Mouse (Mus musculus): ENCODE data around the gene Ssh1.

Ssh1 gene

DNA sequence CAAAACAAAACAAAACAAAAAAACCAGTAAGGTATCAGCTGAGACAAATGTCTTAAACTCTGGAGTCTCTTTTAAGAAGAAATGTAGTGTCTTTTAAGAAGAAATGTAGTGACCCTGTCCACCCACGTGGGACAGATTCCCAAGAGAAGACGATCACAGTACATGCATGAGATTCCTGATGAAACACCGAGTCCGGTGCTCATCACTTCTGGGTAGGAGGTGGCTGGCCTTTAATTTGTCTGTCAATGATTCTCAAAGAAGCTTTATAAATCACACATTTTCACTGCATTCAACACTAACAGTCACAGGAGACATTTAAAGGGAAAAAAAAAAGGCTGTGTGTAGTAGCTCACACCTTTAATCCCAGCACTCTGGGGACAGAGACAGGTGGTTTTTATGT lies 103.8 kb downstream of the Ssh1 start:
- no peak for DNase-seq (ENCODE audit: low read depth)

GRCm38 (mm10) chr5:113889181-113889906 lies 104.3 kb downstream of the Ssh1 start:
- DNase-seq (ENCODE audit: low read depth), result no peak

GRCm38 (mm10) chr5:113888186-113888795 lies 105.4 kb downstream of the Ssh1 start:
- no peak for DNase-seq (ENCODE audit: low read depth)

- no peak for DNase-seq (ENCODE audit: low read depth)
These were observed 106.6 kb downstream of the Ssh1 start for GRCm38 (mm10) chr5:113887132-113887531.
